Mouse (Mus musculus) cortical plate, adult 2 months (tissue): Measurements from ENCODE around the gene Rai14. TPM values are rescaled to one million over a fixed set of nuclear protein-coding genes. Genes with fewer than 3 reads are reported as not detected.

Experiments used
- H3K27ac ChIP-seq: fragments of 200-500 bp; 2 replicates; pipeline ENCODE4 v1.5.1; 2012; ENCODE audit warnings: low read length, control low read depth, inconsistent platforms; ENCODE audit not compliant: insufficient read depth
- H3K4me1 ChIP-seq: fragments of 200-500 bp; 2 replicates; pipeline ENCODE4 v1.6.1; 2011; ENCODE audit warnings: low read length; ENCODE audit not compliant: control insufficient read depth, insufficient read depth
- H3K4me3 ChIP-seq: fragments of 200-500 bp; 2 replicates; pipeline ENCODE4 v1.5.1; 2011; ENCODE audit warnings: mild to moderate bottlenecking, low read length, control low read depth; ENCODE audit not compliant: insufficient read depth
- CTCF ChIP-seq: fragments of 200-500 bp; IDR thresholded peaks from 2 replicates; pipeline ENCODE4 v1.5.1; 2011; ENCODE audit warnings: mild to moderate bottlenecking, control low read depth, low read length; ENCODE audit not compliant: insufficient read depth; ENCODE audit errors: extremely low read depth
- POLR2A ChIP-seq: fragments of 200-500 bp; IDR thresholded peaks from 2 replicates; pipeline ENCODE4 v1.6.1; 2011; ENCODE audit warnings: mild to moderate bottlenecking, low read length, control low read depth; ENCODE audit not compliant: insufficient read depth; ENCODE audit errors: extremely low read depth
- polyA plus RNA-seq: library from polyadenylated mRNA; depleted of rRNA; stranded (reverse); fragments of >200 nt; gene quantifications from 2 replicates; pipeline ENCODE4 v1.2.3, GENCODE M21; 2012; rRNA removed

Rai14 gene
- 8.0 and 8.1 TPM in 2 replicates for polyA plus RNA-seq

GRCm38 (mm10) chr15:10714409-10715138 lies at the start of gene Rai14:
Gene Rai14 (minus strand): TSS chr15:10714624.
- Histone ChIP-seq H3K27ac (peak within 1 kb of the TSS; percentile 80), H3K4me1 (no peaks in the 10 kb centered on the region), H3K4me3 (peak within 1 kb of the TSS; percentile 48)
- TF ChIP-seq POLR2A: no peak
- TF ChIP-seq CTCF: no peak

GRCm38 (mm10) chr15:10761441-10761840 lies 47.0 kb upstream of the Rai14 start:
- no peaks in the 10 kb centered on the region for H3K4me1 ChIP-seq
- no peak overlapping the region for H3K4me3 ChIP-seq
- no peak overlapping the region for H3K27ac ChIP-seq
- TF ChIP-seq POLR2A (no peak), CTCF (no peak)

GRCm38 (mm10) chr15:10760006-10760405 lies 45.6 kb upstream of the Rai14 start:
- no peak for TF ChIP-seq POLR2A
- no peak for TF ChIP-seq CTCF
- no peak overlapping the region for H3K4me3 ChIP-seq
- no peaks in the 10 kb centered on the region for H3K4me1 ChIP-seq
- no peak overlapping the region for H3K27ac ChIP-seq

- Histone ChIP-seq H3K27ac (no peak overlapping the region), H3K4me1 (no peaks in the 10 kb centered on the region), H3K4me3 (no peak overlapping the region)
- TF ChIP-seq POLR2A: no peak
- TF ChIP-seq CTCF: no peak
Observed at GRCm38 (mm10) chr15:10759440-10759839, 45.0 kb upstream of the Rai14 start.

GRCm38 (mm10) chr15:10758808-10759207 lies 44.4 kb upstream of the Rai14 start:
- TF ChIP-seq POLR2A (no peak), CTCF (no peak)
- Histone ChIP-seq H3K4me3 (no peak overlapping the region), H3K27ac (no peak overlapping the region), H3K4me1 (no peaks in the 10 kb centered on the region)

- TF ChIP-seq POLR2A (no peak), CTCF (no peak)
- H3K27ac ChIP-seq: no peak overlapping the region; the same call in 1 of the 2 replicates
Observed at GRCm38 (mm10) chr15:10751141-10751540, 36.7 kb upstream of the Rai14 start.

GRCm38 (mm10) chr15:10750339-10750738 lies 35.9 kb upstream of the Rai14 start:
- TF ChIP-seq POLR2A: no peak
- TF ChIP-seq CTCF: no peak

More at GRCm38 (mm10) chr15:10751141-10751540, 36.7 kb upstream of the Rai14 start:
- Histone ChIP-seq H3K4me3 (no peak overlapping the region), H3K4me1 (peaks cover 4% of the 10 kb centered on the region)

GRCm38 (mm10) chr15:10749678-10750077 lies 35.3 kb upstream of the Rai14 start:
- H3K4me3 ChIP-seq: no peak overlapping the region
- H3K27ac ChIP-seq: no peak overlapping the region
- H3K4me1 ChIP-seq: peaks cover 4% of the 10 kb centered on the region
- no peak for TF ChIP-seq CTCF
- no peak for TF ChIP-seq POLR2A

More at GRCm38 (mm10) chr15:10750339-10750738, 35.9 kb upstream of the Rai14 start:
- Histone ChIP-seq H3K27ac (no peak overlapping the region), H3K4me3 (no peak overlapping the region), H3K4me1 (peaks cover 4% of the 10 kb centered on the region)

- no peak overlapping the region for H3K27ac ChIP-seq
- peaks cover 4% of the 10 kb centered on the region for H3K4me1 ChIP-seq
- TF ChIP-seq CTCF (no peak), POLR2A (no peak)
- no peak overlapping the region for H3K4me3 ChIP-seq
Observed at GRCm38 (mm10) chr15:10747638-10748037, 33.2 kb upstream of the Rai14 start.

- TF ChIP-seq CTCF (no peak), POLR2A (no peak)
- Histone ChIP-seq H3K4me1 (peaks cover 4% of the 10 kb centered on the region), H3K4me3 (no peak overlapping the region), H3K27ac (no peak overlapping the region)
Observed at GRCm38 (mm10) chr15:10747226-10747625, 32.8 kb upstream of the Rai14 start.
